Mouse (Mus musculus) spleen, adult 18-20 months (tissue): ENCODE results near the gene Ctrb1.

Experiments used
- DNase-seq, 2 experiments: peaks; one replicate each; pipeline ENCODE4 v3.0.0; 2022; ENCODE audit warnings: mixed read lengths in 2 of 2

Gene Ctrb1

GRCm38 (mm10) chr8:111678848-111679247 lies 12.0 kb downstream of the Ctrb1 start:
- no peak for DNase-seq

- peak in 1 of 2 experiments; percentile 36 for DNase-seq
Observed at GRCm38 (mm10) chr8:111678111-111678510, 12.7 kb downstream of the Ctrb1 start.

GRCm38 (mm10) chr8:111676237-111676636 lies 14.6 kb downstream of the Ctrb1 start:
- peak; percentile 10 to 29 for DNase-seq

- no peak for DNase-seq
Observed at GRCm38 (mm10) chr8:111666751-111667150, 24.1 kb downstream of the Ctrb1 start.

GRCm38 (mm10) chr8:111662473-111662872 lies 28.3 kb downstream of the Ctrb1 start:
- DNase-seq, result peak; percentile 67 to 84

- no peak for DNase-seq
Observed at GRCm38 (mm10) chr8:111658819-111659423, 31.9 kb downstream of the Ctrb1 start.

- DNase-seq, result no peak
Observed at GRCm38 (mm10) chr8:111657312-111657854, 33.4 kb downstream of the Ctrb1 start.

GRCm38 (mm10) chr8:111653524-111653923 lies 37.3 kb downstream of the Ctrb1 start:
- no peak for DNase-seq

- no peak for DNase-seq
Observed at GRCm38 (mm10) chr8:111650651-111651050, 40.2 kb downstream of the Ctrb1 start.

- no peak for DNase-seq
Observed at GRCm38 (mm10) chr8:111648834-111649233, 42.0 kb downstream of the Ctrb1 start.

GRCm38 (mm10) chr8:111645715-111646114 lies 45.1 kb downstream of the Ctrb1 start:
- DNase-seq, result no peak

- DNase-seq, result peak; percentile 55 to 66
Observed at GRCm38 (mm10) chr8:111644286-111645051, 46.3 kb downstream of the Ctrb1 start.

- DNase-seq, result peak; percentile 85 to 88
Observed at GRCm38 (mm10) chr8:111643264-111644141, 47.3 kb downstream of the Ctrb1 start, which contains the start of gene Zfp1. Gene Zfp1 (plus strand): TSS chr8:111643401.

- no peak for DNase-seq
Observed at GRCm38 (mm10) chr8:111642939-111643263, 47.9 kb downstream of the Ctrb1 start.

GRCm38 (mm10) chr8:111642496-111642895 lies 48.3 kb downstream of the Ctrb1 start:
- peak in 1 of 2 experiments; percentile 28 for DNase-seq

- DNase-seq, result no peak
Observed at GRCm38 (mm10) chr8:111641064-111641463, 49.7 kb downstream of the Ctrb1 start.

GRCm38 (mm10) chr8:111638086-111638485 lies 52.7 kb downstream of the Ctrb1 start:
- DNase-seq, result no peak
